Mouse (Mus musculus): ENCODE data around the gene Ubqln1.

Gene Ubqln1

DNA sequence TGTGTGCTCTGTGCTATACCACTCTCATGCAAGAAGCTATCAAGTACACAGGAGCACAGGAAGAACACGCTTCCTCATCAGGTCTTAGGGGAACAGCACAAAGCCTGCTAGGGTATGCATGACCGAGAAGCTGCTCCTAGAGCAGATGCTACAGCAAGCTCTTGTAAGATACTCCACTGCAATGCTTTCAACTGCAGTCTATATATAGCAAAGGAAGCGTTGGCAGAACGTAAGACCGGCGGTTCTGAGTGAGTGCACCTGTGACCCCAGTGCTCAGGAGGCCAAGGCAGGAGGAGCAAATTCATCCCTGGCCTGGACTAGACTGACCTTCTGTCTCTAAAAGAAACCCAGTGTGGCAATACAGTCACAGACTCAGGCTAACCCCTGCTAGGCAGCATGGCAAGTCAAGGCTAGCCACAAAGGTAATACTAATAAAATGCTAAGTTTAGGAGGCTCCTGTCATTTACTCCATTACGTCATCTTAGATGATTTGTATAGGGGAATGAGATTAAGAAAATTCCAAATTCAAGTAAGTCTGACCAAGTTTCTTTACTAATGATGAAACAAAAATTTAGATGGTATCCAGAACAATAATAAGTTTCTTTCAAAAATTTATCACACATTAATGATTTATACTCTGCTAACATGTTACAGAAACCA lies 17.3 kb downstream of the Ubqln1 start:
- no peak for DNase-seq

DNA sequence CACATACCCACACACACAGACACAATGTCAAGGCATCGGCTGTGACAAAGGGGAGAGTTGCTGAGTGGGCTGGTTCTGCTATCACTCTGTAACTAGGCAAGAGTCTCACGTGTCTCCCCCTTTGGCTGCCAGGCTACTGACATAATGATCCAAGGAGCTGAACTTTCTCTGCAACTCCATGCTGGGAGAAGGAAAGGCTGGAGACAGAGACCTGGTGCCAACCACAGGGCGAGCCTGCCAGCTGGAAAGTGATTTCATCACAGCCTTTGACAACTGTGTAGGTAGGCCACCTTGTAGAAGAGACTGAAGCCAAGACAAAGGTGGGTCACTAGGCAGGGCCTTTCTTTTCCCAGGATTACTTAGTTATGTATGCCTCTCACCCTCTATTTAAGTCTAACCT lies 18.2 kb downstream of the Ubqln1 start:
- no peak for DNase-seq

DNA sequence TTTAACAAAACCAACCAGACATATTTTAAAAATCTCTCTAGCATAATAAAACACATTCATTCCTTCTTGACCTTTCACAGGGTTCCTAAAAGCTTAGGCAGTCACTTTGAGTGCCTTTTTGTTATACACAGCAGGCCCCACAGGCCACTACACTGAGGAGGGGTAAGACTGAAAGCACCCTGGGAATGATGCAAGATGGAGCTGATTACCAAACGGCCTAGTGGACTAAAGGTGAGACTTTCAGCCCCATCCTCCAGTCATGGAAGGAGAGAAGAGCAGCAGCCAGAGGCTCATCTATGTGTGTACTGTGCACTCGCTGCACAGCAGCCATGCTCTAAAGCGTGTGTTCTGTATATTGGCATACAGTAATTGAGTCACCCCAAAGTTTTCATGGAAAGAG lies 20.5 kb downstream of the Ubqln1 start:
- peak; percentile 27 for DNase-seq

DNA sequence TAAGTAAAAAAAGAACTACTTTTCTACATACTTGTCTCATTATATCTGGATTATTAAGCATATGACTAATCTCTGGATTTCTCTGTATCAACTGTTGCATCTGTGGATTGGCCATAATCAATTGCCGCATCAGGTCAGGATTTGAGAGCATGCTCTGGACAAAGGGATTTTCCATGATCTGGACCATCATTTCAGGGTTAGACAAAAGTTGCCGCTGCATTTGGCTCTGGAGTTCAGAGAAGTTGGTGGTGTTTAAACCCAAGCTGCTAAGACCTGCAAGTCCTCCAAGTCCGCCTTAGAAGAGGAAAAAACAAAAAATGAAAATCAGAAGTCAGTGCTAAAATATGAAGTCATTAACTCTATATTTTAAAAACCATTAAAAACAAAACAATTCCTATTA lies 22.2 kb downstream of the Ubqln1 start:
- no peak for DNase-seq

DNA sequence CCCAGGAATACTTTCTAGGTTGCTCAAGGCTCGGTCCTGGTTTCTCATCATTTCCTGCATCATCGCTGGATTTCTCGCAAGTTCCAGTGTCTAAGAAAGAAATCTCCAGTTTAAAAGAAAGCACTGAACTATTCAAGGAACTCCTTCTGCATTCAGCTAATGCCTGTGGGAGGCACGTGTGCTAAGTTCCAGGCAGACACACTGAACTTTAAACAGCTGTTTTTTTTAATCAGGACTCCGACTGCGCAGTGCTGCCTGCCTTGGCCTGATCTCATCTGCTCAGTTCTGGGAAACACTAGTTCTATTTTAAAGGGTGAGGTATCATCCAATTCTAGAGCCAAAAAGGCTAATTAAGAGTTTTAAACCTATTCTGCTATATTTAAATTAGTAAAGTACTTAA lies 23.3 kb downstream of the Ubqln1 start:
- DNase-seq: no peak

DNA sequence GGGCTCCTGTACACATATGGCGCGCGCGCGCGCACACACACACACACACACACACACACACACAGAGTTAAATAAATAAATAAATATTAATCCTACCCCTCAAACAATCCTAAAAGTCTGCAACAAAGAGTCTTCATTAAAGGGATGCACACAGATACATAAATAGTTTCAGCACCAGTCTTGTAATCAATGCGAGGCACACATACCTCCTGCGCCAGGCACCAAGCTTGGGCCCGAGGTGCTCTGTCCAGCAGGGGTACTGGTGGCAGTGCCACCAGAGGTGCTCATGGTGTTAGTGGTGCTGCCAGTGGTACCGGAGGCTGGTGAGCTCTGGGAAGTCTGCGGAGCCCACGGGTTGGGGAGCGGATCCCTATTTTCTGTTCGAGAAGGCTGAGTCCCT lies 23.9 kb downstream of the Ubqln1 start:
- DNase-seq: no peak

DNA sequence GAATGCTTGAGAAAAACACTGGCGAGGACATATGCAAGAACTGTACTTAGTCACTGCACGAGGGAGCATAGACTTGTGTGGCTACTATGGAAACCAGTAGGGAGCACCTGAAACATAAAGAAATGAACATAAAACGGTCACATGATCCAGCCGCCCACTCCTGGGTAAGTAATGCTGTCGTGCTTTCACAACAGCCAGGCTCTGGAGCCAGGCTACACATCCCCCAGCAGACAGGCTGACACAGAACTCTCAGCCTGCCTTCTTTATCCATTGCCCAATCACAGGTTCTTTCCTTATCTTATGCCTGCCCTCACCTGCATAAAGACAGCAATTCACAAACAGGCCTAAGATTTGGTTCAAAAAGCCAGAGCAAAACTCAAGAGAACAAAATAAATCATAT lies 26.0 kb downstream of the Ubqln1 start:
- no peak for DNase-seq

DNA sequence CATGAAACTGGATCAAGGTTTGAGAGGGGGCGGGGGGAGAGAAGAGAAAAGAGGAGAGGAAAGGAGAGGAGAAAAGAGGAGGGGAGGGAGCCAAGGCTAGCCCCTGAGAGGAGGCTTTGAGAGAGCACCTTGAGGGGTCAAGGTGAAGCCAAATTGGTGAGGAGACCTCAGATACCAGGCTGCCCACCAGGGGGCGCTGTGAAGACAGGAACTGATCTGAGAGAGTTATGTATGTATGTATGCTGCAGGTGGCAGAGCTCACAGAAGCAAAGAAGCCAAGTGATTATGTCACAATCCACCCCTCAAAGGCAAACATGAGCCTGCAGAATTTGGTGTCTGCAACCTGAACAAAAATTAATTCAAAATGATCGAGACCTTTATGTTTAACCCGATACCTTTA lies 27.0 kb downstream of the Ubqln1 start:
- DNase-seq: peak; percentile 95

DNA sequence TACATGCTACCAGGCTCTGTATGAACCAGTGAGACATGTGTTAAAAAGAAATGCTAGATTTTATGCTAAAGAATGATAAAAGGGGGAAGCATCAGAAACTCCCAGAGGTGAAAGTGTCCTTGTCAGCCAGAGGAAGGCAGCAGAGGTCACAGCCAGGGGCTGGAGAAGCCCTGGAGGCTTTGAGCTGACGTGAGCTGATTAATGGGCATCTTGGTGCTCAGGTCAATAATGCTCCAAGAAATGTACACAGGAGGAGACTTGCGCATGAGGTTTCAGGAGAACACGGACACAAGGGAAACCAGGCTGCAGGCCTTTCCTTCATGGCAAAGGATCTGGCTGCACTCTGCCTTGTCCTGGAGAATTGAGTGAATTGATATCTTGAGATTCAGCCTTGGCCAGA lies 27.7 kb downstream of the Ubqln1 start:
- DNase-seq: no peak

DNA sequence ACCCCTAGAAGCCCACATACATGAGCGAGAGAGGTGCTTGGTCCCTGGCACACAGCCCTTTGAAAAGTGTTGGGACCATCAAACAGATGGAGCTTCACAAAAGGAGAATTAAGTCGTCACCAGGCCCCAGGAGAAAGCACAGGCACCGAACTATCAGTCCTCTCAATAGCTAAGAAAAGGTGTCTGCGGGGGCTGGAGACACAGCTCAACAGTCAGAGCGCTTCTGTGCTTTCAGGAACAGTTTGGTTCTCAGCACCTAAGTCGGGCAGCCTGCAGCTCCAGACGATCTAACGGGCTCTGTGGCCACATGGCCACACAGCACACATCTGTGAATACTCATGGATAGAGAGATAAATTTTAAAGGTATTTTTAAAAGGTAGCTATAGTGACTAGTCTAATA lies 29.2 kb downstream of the Ubqln1 start:
- DNase-seq: no peak

DNA sequence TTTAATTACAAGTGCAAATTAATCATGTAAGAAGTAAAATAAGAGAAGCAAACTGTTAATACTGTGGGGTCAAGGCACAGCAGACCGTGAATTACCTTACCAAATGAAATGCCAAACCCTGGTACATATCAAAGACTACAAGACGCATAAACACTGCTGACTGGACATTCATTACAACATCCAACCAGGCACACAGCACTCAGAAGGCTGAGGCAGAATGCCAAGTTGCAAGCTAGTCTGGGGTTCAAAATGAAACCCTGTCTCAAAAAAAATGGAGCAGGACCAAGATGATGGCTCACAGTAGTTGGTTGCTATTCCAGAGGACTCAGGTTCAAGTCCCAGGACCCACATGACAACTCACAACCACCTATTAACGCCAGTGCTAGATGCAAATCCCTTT lies 31.3 kb downstream of the Ubqln1 start:
- DNase-seq: no peak

DNA sequence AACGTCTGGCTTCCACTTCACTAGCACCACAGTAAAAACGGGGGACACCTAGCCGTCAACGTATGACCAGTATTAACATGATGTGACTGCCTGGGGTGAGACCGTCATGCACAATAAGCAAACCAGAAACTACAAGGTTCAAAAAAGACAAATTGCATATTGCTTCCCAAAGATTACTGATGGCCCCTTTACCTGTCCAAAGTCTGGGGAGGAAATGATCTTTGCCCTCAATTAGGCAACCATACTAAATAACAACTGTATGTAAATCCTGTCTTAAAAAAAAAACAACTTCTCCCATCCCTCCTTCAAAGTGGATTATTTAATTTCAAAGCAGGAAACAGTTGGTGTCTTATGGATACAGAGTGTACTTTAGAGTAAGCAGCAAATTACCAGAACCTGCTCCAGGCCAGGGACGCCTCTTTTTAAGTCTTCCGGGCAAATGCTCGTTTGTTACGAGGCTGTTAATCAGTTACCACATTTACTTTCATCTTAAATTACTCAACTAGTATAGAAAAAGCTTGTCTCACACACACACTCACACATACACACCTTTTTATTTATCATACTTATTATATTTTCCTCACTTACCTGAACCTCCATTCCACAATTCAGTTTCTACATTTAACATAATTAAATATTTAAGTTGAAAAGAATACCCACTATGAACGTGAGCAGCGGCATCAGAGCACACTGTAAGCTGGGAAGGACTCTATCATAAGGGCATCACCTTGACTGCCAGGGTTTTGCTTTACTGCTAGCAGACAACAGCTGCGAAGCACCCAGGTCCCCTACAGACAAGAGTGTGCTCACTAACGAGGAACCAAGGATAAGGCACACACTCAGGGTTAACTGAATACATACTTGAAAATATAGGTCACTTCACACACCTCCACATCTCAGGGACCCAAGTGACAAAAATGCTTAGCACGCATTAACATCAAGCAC lies 33.6 kb downstream of the Ubqln1 start:
- no peak for DNase-seq

DNA sequence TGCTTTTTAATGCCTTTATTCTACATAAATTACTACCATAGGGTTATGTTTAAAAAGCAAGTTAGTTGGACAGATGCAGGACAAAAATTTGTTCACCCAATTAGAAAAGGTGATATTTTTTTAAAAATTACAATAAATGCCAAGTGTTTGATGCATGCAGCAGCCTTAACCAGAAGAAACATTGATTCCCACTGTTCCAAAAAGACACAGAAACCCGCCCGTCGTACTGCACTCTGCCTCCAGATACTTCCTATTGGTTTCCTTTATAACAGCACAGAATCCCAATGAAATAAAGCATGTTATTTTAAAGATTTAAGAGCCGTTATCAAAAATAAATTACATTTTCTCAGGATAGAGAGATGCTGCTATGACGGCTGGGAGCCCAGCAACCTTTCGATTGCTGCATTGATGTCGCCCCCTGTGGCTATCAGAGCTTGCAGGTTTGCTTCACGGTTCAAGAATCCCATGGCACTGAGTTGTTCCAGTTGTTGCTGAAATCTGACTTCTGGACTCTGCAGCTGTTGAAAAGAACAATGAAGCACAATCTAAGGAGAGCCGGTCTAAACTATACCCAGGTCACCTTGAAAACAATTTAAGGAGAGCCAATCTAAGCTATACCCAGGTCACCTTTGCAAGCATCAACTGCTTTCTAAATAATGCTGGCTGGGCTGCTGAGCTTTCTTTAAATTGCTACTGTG lies 37.8 kb downstream of the Ubqln1 start:
- DNase-seq: peak; percentile 97

DNA sequence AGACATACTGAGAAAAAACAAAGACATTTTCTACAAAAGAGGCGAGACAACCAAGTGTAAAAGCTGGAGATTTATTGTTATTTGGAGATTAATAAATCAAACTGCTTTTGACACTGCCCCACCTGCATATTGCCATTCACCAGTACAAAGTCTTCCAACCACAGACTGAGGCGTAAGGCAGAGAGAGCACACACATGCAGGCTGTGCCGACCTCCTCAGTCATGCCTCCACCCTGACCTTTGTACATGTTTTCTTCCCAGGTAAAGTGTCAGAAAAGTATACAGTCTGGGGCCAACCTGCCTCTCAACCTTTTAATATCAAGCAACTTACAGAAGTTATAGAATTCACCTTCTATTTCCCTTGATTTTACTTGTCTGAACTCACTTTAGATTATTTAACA lies 39.3 kb downstream of the Ubqln1 start:
- no peak for DNase-seq

DNA sequence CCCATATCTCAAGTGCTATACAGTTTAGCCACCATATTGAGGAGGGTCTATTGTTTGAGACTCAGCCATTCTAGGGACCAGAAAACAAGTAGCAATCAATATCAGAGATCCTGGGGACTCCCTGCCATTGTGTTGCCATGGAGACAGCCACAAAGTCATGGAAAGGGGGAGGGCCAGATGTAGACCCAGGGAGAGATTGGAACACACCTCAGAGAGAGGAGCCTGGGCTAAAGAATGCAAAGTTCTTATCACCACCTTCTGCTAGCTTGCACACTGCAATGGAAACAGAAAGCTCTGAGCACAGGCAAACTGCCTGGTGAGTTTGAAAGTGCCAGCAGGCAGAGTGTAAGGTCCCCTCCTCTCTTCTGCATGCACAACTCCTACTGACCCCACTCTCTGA lies 47.3 kb downstream of the Ubqln1 start:
- DNase-seq: no peak

DNA sequence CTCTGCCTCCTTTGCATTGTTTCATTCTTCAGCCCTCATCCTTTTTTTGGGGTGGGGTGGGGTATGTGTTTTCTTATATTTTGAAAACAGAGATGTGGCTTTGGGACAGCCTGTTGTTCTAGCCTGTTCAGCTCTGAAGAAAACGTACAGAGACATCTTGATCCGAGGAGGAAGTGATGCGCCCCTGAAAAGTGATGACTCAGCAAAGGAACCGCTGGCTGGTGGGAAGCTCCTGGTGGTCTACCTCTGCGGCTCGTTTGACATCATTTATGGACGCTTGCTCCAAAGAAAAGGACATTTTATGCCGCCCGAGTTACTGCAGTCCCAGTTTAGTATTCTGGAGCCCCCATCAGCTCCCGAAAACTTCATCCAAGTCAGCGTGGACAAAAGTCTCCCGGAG lies 52.1 kb downstream of the Ubqln1 start:
- no peak for DNase-seq

DNA sequence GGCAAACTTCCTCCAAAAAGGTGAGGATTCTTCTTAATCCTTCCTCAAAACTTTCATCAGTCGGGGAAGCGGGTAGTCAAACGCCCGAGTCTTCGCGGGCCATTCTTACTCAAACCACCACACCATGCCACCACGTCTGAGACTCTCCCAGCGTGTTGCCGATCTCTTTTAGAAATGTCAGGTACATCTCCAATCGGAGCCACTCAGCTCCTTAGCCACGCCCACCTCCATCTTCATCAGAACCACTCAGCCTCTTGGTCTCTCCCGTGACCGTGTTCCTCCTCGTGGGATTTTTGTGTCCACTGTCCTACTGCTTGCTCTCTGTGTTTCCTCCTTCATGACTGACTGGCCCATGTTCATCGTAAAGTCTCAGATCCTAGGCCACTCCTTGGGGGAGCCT lies 54.7 kb downstream of the Ubqln1 start:
- no peak for DNase-seq

DNA sequence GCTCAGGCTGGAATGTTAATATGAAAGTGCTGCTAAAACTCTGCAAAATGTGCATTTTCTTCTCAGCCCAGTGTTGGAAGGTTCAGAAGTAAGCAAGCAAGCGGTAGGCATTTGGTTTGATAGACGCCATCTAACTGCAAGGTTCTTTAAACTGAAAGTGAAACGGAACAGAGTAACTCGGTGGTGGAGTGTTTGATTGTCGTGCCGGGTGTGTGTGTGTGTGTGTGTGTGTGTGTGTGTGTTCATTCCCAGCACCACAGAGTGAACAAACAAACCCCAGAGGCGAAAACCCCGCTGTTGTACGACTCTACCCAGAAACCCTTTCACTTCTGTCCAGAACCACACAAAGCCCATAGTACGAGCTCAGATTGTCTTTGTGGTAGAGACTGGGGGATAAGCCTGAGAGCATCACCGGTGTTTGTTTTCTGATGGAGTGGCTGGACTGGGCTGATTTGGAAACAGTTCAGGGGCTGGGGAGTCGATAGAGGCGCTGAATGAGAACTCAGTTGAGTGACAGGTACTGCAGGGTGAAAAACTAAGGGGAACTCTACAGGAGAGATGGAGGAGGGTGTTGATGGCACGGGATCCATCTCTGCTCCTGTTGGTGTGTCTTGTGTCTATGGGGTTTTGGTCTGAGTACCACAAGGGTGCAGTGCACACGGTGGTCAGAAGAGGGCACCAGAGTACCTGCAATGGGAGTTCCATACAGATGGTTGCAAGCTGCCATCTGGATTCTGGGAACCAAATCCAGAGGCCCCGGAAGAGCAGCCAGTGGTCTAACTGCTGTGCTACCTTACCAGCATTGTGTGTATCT lies 57.1 kb downstream of the Ubqln1 start:
- peak; percentile 93 for DNase-seq

DNA sequence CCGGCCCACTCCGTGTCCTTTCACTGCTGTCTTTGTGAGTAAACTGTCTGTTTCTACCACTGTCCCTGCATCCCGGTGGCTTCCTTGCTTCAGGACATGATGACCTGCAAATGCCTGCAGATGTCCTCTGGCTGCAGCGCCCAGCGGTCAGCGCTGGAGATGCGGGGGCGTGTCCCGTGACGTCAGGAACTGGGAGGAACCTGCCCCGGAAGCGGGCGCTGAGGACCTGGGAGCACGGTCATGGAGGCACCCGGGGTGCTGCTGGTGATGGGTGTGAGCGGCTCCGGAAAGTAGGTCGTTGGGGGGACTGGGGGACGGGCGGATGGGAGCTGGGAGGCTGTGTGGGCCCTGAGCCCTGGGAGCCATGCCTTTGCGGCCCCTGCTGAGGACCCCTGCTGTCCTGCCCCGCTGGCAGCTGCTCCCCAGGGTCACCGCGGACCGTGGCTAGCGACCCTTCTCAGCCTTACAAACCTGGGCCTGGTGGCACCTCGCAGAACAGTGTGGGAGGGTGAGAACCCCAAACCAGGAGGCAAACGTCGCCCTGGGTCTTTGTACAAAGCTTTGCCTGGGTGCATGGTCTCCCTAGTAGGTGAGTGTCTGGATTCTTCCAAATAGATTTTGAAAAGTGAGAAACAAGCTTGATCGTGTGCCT lies 57.9 kb downstream of the Ubqln1 start, which contains the start of gene Idnk:
TSS of gene Idnk (plus strand) at position 203 of the 652 bp plus-strand sequence.
- peak; percentile 93 for DNase-seq

DNA sequence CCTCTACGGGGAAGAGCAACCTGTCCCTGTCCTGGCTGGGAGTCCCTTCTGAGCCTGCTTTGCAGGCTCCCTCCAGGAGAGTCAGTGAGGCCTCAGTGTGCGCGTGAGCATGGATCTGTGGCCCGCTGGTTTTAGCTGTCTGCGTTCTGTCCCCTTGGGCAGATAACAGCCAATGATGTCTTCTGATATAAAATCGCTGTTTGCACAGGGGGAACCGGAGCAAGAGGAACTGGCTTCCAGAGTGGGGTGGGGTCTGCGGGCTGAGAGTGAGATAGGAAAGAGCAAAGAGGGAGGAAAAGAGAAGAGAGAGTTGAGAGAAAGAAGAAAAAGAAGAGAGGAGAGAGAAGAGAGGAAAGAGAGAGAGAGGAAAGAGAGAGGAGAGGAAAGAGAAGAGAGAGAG lies 58.4 kb downstream of the Ubqln1 start:
- DNase-seq: no peak

DNA sequence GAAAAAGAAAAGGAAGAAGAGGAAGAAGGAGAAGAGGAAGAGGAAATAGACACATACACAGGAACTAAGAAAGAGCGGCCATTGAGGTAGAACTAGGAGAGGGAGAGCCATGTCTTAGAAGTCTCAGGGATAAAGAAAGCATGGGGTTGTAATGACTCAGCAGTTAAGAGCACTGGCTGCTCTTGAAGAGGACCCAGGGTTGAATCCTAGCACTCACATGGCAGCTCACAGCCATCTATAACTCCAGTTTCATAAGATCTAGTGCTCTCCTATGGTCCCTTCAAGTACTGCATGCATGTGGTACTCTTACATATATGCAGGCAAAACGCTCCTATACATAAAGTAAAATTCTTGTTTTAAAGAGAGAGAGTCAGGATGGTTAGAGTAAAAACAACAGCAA lies 59.4 kb downstream of the Ubqln1 start:
- peak; percentile 23 for DNase-seq

DNA sequence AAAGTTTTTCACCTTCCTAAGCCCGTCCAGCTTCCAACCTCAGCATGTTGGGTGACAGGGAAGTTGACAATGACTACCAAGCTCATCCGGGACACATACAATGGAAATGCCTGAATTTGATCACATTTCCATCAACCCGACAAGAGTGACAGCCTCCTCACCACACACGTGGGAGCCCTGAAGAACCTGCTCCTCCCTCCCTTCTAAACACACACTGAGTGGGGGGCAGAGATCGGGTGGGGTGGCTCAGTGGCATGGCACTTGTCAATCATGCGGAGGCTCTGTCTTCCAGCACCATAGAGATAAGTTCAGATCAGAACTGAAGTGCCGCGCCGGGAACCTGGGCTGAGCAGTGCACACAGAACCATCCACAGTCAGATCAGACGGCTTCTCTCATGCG lies 65.0 kb downstream of the Ubqln1 start:
- DNase-seq: no peak
